Mouse (Mus musculus): ENCODE data around the gene Arel1.

DNA sequence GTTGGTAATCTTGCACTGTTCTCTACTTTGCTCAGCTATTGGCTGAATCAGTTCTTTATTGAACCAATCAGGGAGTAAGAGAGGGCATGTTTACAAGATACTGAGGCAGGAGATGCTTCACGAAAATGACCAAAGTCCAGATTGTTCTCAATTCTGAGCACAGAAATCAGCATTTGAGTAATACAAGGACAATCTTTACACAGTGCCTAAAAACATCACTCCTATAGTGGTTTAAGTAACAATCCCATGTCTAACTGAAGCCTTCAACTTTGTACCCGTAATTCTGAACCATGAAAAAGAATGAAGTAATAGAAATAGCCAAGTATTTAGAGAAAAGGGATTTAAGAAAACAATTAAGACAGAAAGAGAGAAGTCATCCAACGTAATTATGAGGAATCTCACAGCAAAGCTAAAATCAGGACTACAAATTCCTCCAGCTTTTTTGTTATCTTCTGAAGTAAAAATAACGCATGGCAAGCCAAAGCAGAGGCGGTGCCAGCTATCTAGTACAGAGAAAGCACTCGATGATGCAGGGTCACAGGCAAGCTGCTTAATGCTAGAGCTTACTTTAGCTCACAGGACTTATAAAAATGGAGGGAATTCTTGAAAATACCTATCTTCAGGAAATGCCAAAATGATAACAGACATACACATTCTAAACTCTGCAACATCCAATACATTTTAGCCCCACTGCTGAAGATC lies 22.0 kb downstream of the Arel1 start:
- no peak for TF ChIP-seq CTCF (IDR thresholded peaks at IDR 0.05; ENCODE audit: borderline replicate concordance, control insufficient read depth, extremely low read depth, insufficient read depth, low read length, poor library complexity)
- TF ChIP-seq POLR2A (IDR thresholded peaks at IDR 0.05; ENCODE audit: control insufficient read depth, extremely low read depth, insufficient read depth, low read length, poor library complexity): no peak
